Mouse (Mus musculus): Measurements from ENCODE around the gene Rfx2.

DNA sequence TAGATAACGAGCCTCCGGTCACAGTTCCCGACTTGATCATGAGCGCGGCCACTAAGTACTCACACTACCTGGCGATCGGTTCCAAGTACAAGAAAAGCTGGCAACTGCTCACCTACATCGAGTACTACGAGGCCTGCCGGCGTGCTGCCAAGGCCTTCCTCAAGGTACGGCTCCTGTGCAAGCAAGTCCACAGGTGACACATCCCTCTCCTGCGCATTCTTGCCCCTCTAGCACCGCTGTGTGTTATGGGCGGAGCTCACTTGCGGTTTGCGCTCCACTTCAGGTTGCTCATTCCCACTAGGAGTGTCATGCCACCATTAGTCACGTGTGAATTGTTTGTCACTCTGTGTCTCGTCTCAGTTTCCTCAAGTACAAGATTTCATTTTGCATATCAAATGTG lies 46.6 kb upstream of the Rfx2 start:
- TF ChIP-seq CTCF (IDR thresholded peaks at IDR 0.05; ENCODE audit: extremely low read depth, insufficient read depth, insufficient read length, insufficient replicate concordance): no peak
- no peak for TF ChIP-seq POLR2A (IDR thresholded peaks at IDR 0.05; ENCODE audit: low read depth, low read length)
